Mouse (Mus musculus) brain, embryonic 14.5 days (tissue): ENCODE results near the gene Chsy1.

Source experiments
- CTCF ChIP-seq: fragments of 200-500 bp; IDR thresholded peaks from 2 replicates; pipeline ENCODE4 v1.5.1; 2012; ENCODE audit warnings: inconsistent platforms, mild to moderate bottlenecking, moderate library complexity, borderline replicate concordance; ENCODE audit not compliant: insufficient read depth, insufficient read length; ENCODE audit errors: extremely low read depth
- POLR2A ChIP-seq: fragments of 200-500 bp; IDR thresholded peaks from 2 replicates; pipeline ENCODE4 v1.6.1; 2012; ENCODE audit warnings: mild to moderate bottlenecking, inconsistent platforms, borderline replicate concordance; ENCODE audit not compliant: poor library complexity, insufficient read depth, insufficient read length, severe bottlenecking; ENCODE audit errors: extremely low read depth

DNA sequence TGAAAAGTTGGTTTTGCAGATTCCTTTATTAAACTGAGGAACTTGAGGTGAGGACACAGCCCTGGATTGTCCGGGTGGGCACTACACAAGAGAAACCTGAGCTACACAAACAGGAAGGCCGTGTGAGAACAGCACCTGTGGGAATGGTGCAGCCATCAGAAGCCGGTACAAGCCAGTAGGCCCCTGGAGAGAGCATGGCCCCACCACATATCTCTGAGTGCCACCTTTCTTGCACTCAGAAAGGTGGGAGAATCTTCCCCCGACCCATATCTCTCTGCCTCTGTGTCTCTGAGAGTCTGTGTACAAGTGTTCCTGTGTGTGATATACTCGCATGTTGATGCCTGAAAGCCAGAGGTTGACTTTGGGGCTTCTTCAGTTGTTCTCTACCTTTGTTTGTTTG is 29.6 kb downstream of the Chsy1 start:
- no peak for TF ChIP-seq CTCF
- no peak for TF ChIP-seq POLR2A
